Mouse (Mus musculus) neutrophil, adult 5-6 weeks (primary cell): Measurements from ENCODE around the gene Esd. TPM values are rescaled to one million over a fixed set of nuclear protein-coding genes. Genes with fewer than 3 reads are reported as not detected.

Source experiments
- ATAC-seq: fragments of 151-379, 151-347 bp; 2 replicates; pipeline ENCODE4 v1.8.0; 2017; ENCODE audit warnings: mild to moderate bottlenecking, moderate TSS enrichment; ENCODE audit not compliant: insufficient number of reproducible peaks, poor library complexity, low FRiP score, severe bottlenecking; ENCODE audit errors: extremely low read depth
- total RNA-seq: library from RNA; stranded (forward); fragments of 200-1000 nt; gene quantifications from 2 replicates; pipeline ENCODE4 v1.2.3, GENCODE M21; 2017

Esd gene
- total RNA-seq, 1 experiment from 2014 or later, result 90.3 TPM

GRCm38 (mm10) chr14:74790535-74790934 is 58.4 kb downstream of the Esd start:
- ATAC-seq, result no peak

GRCm38 (mm10) chr14:74792793-74793192 is 60.7 kb downstream of the Esd start:
- ATAC-seq, result no peak

DNA sequence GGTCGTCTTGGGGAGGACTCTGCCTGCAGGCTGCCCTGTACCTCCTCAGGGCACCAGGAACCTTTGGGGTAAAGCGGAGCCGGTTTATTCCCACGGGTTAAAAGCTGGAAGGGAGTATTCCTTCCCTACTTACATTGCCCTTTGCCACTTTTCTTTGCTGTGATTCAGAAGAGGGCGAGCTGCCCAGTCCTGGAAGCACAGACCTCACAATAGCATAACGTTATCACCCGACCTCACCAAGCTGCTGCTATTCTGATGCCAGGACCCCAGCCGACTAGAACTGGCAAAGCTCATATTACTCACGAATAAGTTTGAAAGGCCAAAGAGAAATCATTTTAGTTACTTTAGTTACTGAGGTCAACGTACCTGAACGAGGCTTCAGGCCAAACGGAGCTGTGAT is 62.8 kb downstream of the Esd start:
- no peak for ATAC-seq

- no peak for ATAC-seq
Observed at GRCm38 (mm10) chr14:74797386-74798062, 65.4 kb downstream of the Esd start.

- no peak for ATAC-seq
Observed at GRCm38 (mm10) chr14:74798063-74798890, 66.2 kb downstream of the Esd start.

Other genes with a start within 250 kb of the Esd start
- 0.23 TPM in 1 of 2 replicates, not detected in the other for gene Htr2a, start 91.5 kb upstream of the Esd start, total RNA-seq
- 43.7 and 50.0 TPM in 2 replicates for gene Lrch1, start 215.6 kb downstream of the Esd start, total RNA-seq